Mouse (Mus musculus) bone marrow macrophage, adult 2 months (primary cell): Measurements from ENCODE around the gene Myl9.

Experiments used
- CTCF ChIP-seq: IDR thresholded peaks from 2 replicates; pipeline ENCODE4 v1.5.1; 2012; ENCODE audit warnings: low read depth, mild to moderate bottlenecking, low read length, moderate library complexity
- POLR2A ChIP-seq: IDR thresholded peaks from 2 replicates; pipeline ENCODE4 v1.6.1; 2012; ENCODE audit warnings: mild to moderate bottlenecking, low read depth, low read length, borderline replicate concordance

DNA sequence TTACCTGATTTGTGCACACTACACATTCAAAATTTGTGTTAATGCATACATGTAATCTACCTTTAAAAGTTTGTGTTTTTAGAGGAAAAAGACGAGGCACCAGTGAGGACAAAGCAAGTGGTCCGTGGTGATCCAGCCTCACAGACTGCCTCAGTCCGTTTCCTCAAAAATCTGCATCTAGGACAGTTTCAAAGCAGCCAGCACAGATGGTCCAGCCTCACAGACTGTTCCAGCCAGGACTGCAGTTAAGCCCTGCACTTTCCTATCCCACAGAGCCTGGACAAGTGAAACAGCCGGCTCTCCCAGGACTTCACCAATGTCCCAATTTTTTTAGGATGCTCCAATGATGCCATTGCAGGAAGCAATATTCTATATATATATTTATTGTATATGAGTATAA is 25.8 kb downstream of the Myl9 start:
- TF ChIP-seq CTCF (no peak), POLR2A (no peak)
